Mouse (Mus musculus) forebrain, embryonic 12.5 days (tissue): Measurements from ENCODE around the gene Grk6. TPM values are rescaled to one million over a fixed set of nuclear protein-coding genes. Genes with fewer than 3 reads are reported as not detected.

Experiments used
- ATAC-seq: fragments of 200-750 bp; cut with Nextera tagmentation; 2 replicates; pipeline ENCODE4 v1.8.0; 2017; ENCODE audit warnings: moderate TSS enrichment; ENCODE audit not compliant: low FRiP score
- H3K27ac ChIP-seq: fragments of 300-500 bp; sonication (generic); 2 replicates; pipeline ENCODE4 v1.5.1; 2016; ENCODE audit warnings: mild to moderate bottlenecking
- H3K27me3 ChIP-seq: fragments of 300-500 bp; sonication (generic); 2 replicates; pipeline ENCODE4 v1.6.1; 2016; ENCODE audit warnings: mild to moderate bottlenecking
- H3K36me3 ChIP-seq: fragments of 300-500 bp; sonication (generic); replicated peaks from 2 replicates; pipeline ENCODE4 v1.6.1; 2016; ENCODE audit warnings: mild to moderate bottlenecking
- H3K4me1 ChIP-seq: fragments of 300-500 bp; sonication (generic); 2 replicates; pipeline ENCODE4 v1.6.1; 2016
- H3K4me2 ChIP-seq: fragments of 300-500 bp; sonication (generic); 2 replicates; pipeline ENCODE4 v1.6.1; 2016; ENCODE audit warnings: mild to moderate bottlenecking, moderate library complexity
- H3K4me3 ChIP-seq: fragments of 300-500 bp; sonication (generic); replicated peaks from 2 replicates; pipeline ENCODE4 v1.5.1; 2016; ENCODE audit warnings: mild to moderate bottlenecking
- H3K9ac ChIP-seq: fragments of 300-500 bp; sonication (generic); 2 replicates; pipeline ENCODE4 v1.6.1; 2016; ENCODE audit warnings: mild to moderate bottlenecking
- H3K9me3 ChIP-seq: fragments of 300-500 bp; sonication (generic); 2 replicates; pipeline ENCODE4 v1.6.1; 2016
- WGBS: fragments of 180-500 bp; shearing (Covaris S2); methylation state at CpG from one replicate; pipeline ENCODE4 v1.1.7; 2016; 5-methylcytosine and 5-hydroxymethylcytosine counted together
- polyA plus RNA-seq: library from polyadenylated mRNA; unstranded; fragments of >200 nt; fragmentation: Nextera tagmentation; extraction: Ambion mirVana; gene quantifications from 2 replicates; pipeline ENCODE4 v1.2.1, GENCODE M21; 2016

Grk6 gene
- polyA plus RNA-seq, 1 experiment from 2014 or later: 58.1 TPM

GRCm38 (mm10) chr13:55451296-55451695 lies 6.4 kb downstream of the Grk6 start:
- no peak overlapping the region for H3K27ac ChIP-seq
- H3K36me3 ChIP-seq: peaks cover 74% of the 10 kb centered on the region
- 92% methylated on average over 10 of the region's 10 CpGs for WGBS

GRCm38 (mm10) chr13:55451785-55452549 lies 7.1 kb downstream of the Grk6 start:
- Histone ChIP-seq H3K4me2 (no peak overlapping the region), H3K27me3 (no peaks in the 10 kb centered on the region), H3K4me1 (peaks cover 9% of the 10 kb centered on the region), H3K9me3 (no peaks in the 10 kb centered on the region), H3K9ac (no peak overlapping the region), H3K4me3 (no peak overlapping the region), H3K36me3 (peaks cover 80% of the 10 kb centered on the region), H3K27ac (no peak overlapping the region)
- no peak for ATAC-seq
- 96% methylated on average over 16 of the region's 16 CpGs for WGBS

More at GRCm38 (mm10) chr13:55451296-55451695, 6.4 kb downstream of the Grk6 start:
- Histone ChIP-seq H3K27me3 (no peaks in the 10 kb centered on the region), H3K4me3 (no peak overlapping the region), H3K4me1 (peaks cover 16% of the 10 kb centered on the region), H3K9me3 (no peaks in the 10 kb centered on the region), H3K4me2 (no peak overlapping the region), H3K9ac (no peak overlapping the region)
- no peak for ATAC-seq

- peak overlapping the region; percentile 83; the same call in 1 of the 2 replicates for H3K4me2 ChIP-seq
- H3K27ac ChIP-seq: 0 out of 2 replicates have a peak overlapping the region, but pooled peaks have one; percentile 99
- peaks cover 48% of the 10 kb centered on the region for H3K4me1 ChIP-seq
- no peak overlapping the region for H3K9ac ChIP-seq
- no peak overlapping the region; the same call in 1 of the 2 replicates for H3K4me3 ChIP-seq
- WGBS: 48% methylated on average over 2 of the region's 2 CpGs
- peaks cover 46% of the 10 kb centered on the region for H3K36me3 ChIP-seq
- no peaks in the 10 kb centered on the region for H3K27me3 ChIP-seq
- ATAC-seq: no peak
- H3K9me3 ChIP-seq: no peaks in the 10 kb centered on the region
These were observed 18.1 kb downstream of the Grk6 start for GRCm38 (mm10) chr13:55462965-55463364.

- Histone ChIP-seq H3K36me3 (peaks cover 41% of the 10 kb centered on the region), H3K4me2 (peak overlapping the region; percentile 83), H3K9ac (peak overlapping the region; percentile 95), H3K4me3 (peak overlapping the region; percentile 70), H3K9me3 (no peaks in the 10 kb centered on the region), H3K4me1 (peaks cover 54% of the 10 kb centered on the region), H3K27me3 (no peaks in the 10 kb centered on the region), H3K27ac (peak overlapping the region; percentile 99)
- 8% methylated on average over 14 of the region's 14 CpGs for WGBS
- no peak; the same call in 1 of the 2 replicates for ATAC-seq
These were observed 18.6 kb downstream of the Grk6 start for GRCm38 (mm10) chr13:55463399-55464026.

- H3K27ac ChIP-seq: peak within 1 kb of the TSS; percentile 99
- H3K27me3 ChIP-seq: no peaks in the 10 kb centered on the region
- H3K9ac ChIP-seq: peak within 1 kb of the TSS; percentile 95
- peaks cover 61% of the 10 kb centered on the region for H3K4me1 ChIP-seq
- peaks cover 34% of the 10 kb centered on the region for H3K36me3 ChIP-seq
- under 1% methylated on average over 67 of the region's 84 CpGs for WGBS
- peak within 1 kb of the TSS; percentile 70 for H3K4me3 ChIP-seq
- ATAC-seq: peak; percentile 86
- H3K4me2 ChIP-seq: peak within 1 kb of the TSS; percentile 83
- no peaks in the 10 kb centered on the region for H3K9me3 ChIP-seq
These were observed 19.4 kb downstream of the Grk6 start, which contains the start of gene Prr7 for GRCm38 (mm10) chr13:55464027-55464884. Gene Prr7 (plus strand): TSS chr13:55464267.

- Histone ChIP-seq H3K4me2 (peak overlapping the region; percentile 83), H3K4me3 (peak overlapping the region; percentile 70), H3K27ac (peak overlapping the region; percentile 99), H3K9ac (peak overlapping the region; percentile 95), H3K36me3 (peaks cover 24% of the 10 kb centered on the region), H3K9me3 (no peaks in the 10 kb centered on the region), H3K27me3 (no peaks in the 10 kb centered on the region), H3K4me1 (peaks cover 70% of the 10 kb centered on the region)
- WGBS: 3% methylated on average over 3 of the region's 3 CpGs
- ATAC-seq: peak; percentile 39
These were observed 20.3 kb downstream of the Grk6 start for GRCm38 (mm10) chr13:55465184-55465583.

DNA sequence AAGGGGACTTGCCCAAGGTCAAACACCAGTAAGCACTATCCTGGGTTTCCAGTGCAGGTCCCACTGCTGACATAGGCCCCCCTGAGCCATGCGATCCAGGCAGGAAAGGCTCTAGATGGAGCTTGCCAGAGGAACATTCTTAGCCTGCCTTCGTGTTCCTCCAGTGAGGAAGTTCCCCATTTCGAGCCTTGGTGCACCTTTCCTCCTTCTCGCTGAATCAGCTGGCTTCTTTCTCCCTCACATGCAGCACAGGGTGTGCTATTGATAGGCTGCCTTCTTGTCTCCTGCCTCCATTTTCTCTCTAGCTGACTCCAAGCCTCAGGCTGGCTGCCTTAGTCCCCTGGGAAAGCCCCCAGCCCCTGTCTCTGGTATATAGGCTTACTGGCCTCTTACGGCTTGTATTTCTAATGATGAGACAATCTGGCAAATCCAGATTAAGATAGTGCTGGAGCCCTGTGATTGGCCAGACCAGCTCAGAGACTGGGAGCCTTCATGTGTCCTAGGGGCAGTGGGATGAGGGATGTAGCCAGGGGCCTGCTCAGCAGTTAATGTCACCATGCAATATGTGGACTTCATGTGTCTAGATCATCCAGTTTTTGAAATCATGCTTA lies 21.1 kb downstream of the Grk6 start:
- Histone ChIP-seq H3K27ac (peak overlapping the region; percentile 99), H3K4me3 (peak overlapping the region; percentile 70), H3K4me2 (peak overlapping the region; percentile 83), H3K4me1 (peaks cover 78% of the 10 kb centered on the region), H3K9ac (peak overlapping the region; percentile 95), H3K27me3 (no peaks in the 10 kb centered on the region), H3K36me3 (peaks cover 18% of the 10 kb centered on the region), H3K9me3 (no peaks in the 10 kb centered on the region)
- WGBS: 73% methylated on average over 5 of the region's 5 CpGs
- ATAC-seq: no peak

GRCm38 (mm10) chr13:55468851-55469560 lies 24.1 kb downstream of the Grk6 start:
- Histone ChIP-seq H3K9me3 (no peaks in the 10 kb centered on the region), H3K36me3 (peaks cover 8% of the 10 kb centered on the region), H3K4me3 (no peak overlapping the region), H3K9ac (no peak overlapping the region), H3K27me3 (no peaks in the 10 kb centered on the region), H3K4me1 (peaks cover 93% of the 10 kb centered on the region), H3K27ac (peak overlapping the region; percentile 89; the same call in 1 of the 2 replicates), H3K4me2 (no peak overlapping the region)
- ATAC-seq: no peak
- WGBS: 47% methylated on average over 13 of the region's 13 CpGs

- Histone ChIP-seq H3K4me3 (no peak overlapping the region), H3K4me2 (peak overlapping the region; percentile 99), H3K27me3 (no peaks in the 10 kb centered on the region), H3K9ac (no peak overlapping the region), H3K4me1 (peaks cover 97% of the 10 kb centered on the region), H3K36me3 (peaks cover 22% of the 10 kb centered on the region), H3K9me3 (no peaks in the 10 kb centered on the region), H3K27ac (peak overlapping the region; percentile 89)
- ATAC-seq: no peak
- WGBS: 42% methylated on average over 9 of the region's 9 CpGs
These were observed 25.5 kb downstream of the Grk6 start for GRCm38 (mm10) chr13:55470372-55470771.

DNA sequence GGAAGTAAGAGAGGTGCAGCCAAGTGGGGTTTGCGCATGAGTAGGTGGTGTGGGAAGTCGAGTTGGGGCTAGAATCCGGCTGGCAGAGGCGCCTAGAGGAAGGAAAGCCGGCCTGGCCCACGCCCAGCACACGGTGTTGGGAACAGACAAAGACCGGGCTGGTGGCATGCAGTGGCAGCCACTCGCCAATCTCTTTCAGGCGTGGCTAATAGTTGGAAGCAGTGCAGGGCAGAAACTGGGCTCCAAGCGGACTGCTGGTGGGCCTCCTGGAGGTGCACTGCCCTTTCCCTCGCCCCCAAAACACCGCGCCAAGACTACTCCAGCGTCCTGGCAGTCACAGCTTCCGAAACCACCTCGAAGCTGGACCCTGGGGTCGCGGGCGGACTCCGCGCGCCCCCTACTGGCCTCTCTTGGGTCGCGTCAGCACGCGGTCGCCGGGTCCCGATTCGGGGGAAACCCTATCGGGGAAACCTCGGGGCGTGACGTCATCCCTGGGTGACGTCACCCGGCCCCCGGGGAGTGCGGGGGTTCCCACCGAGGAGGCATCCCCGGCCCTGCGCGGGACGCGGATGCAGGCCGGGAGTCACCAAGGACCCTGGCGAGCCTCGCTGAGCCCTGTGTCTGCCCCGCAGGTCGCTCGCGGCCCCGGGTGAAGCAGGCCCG lies 26.4 kb downstream of the Grk6 start:
- ATAC-seq: peak; percentile 62
- WGBS: under 1% methylated on average over 51 of the region's 54 CpGs
- H3K4me2 ChIP-seq: peak overlapping the region; percentile 99
- H3K4me1 ChIP-seq: peaks cover 96% of the 10 kb centered on the region
- peak overlapping the region; percentile 89 for H3K27ac ChIP-seq
- peak overlapping the region; percentile 79 for H3K9ac ChIP-seq
- no peaks in the 10 kb centered on the region for H3K27me3 ChIP-seq
- H3K36me3 ChIP-seq: peaks cover 31% of the 10 kb centered on the region
- H3K9me3 ChIP-seq: no peaks in the 10 kb centered on the region
- H3K4me3 ChIP-seq: peak overlapping the region; percentile 57

- peak overlapping the region; percentile 57 for H3K4me3 ChIP-seq
- H3K4me2 ChIP-seq: peak overlapping the region; percentile 99
- H3K27me3 ChIP-seq: no peaks in the 10 kb centered on the region
- H3K9me3 ChIP-seq: no peaks in the 10 kb centered on the region
- peaks cover 36% of the 10 kb centered on the region for H3K36me3 ChIP-seq
- peak overlapping the region; percentile 79 for H3K9ac ChIP-seq
- ATAC-seq: no peak; the same call in 1 of the 2 replicates
- WGBS: under 1% methylated on average over 25 of the region's 31 CpGs
- H3K27ac ChIP-seq: peak overlapping the region; percentile 89
- H3K4me1 ChIP-seq: peaks cover 93% of the 10 kb centered on the region
These were observed 26.9 kb downstream of the Grk6 start for GRCm38 (mm10) chr13:55471819-55472131.
